Mouse (Mus musculus): Measurements from ENCODE around the gene Xntrpc. TPM values are rescaled to one million over a fixed set of nuclear protein-coding genes. Genes with fewer than 3 reads are reported as not detected.

Xntrpc gene
- total RNA-seq, 4 experiments from 2014 or later: 1.7 to 2.8 (median 2.3) TPM

DNA sequence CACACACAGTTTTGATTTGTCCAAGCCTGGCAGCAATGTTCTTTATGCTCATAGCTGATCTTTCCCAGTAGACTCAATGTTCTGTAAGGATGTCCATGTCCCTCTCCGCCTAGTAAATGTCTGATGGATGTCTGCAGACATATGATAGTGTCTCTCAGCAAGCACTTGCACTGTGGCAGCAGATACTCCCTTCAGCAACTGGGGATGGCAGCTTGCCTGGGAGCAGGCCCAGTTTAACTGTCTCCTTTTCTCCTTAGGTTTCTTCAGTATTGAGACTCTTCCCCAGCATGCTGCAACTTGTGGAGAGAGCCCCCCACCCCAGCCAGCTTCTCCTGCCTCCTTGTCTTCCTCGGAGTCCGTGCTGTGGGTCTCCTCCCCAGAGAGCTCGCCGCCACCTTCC, 16.3 kb downstream of the Xntrpc start:
- DNase-seq (ENCODE audit: low spot score in 2 of 2): no peak

DNA sequence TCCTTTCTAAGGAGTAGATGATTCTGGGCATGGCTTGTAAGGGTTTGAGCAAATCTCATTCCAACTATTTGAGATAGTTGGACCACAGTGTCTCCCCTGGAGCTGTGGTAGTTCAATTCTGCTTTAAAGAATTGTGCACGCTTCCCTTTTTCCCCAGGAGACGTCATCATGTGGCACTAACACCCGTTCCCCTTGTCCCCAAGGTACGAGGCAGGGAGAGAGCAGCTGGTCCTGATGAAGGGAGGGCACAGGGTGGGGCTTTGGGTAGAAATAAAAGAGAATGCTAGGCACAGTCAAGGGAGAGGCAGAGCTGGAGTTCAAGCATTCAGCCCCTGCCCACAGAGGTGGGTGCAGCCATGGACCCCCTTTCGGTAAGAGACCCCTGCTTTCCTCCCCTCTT, 17.3 kb downstream of the Xntrpc start, which contains the start of gene Trpc2:
Gene Trpc2, plus strand, starts transcription at position 301 of the 400 bp plus-strand sequence.
- no peak for DNase-seq (ENCODE audit: low spot score in 2 of 2)

DNA sequence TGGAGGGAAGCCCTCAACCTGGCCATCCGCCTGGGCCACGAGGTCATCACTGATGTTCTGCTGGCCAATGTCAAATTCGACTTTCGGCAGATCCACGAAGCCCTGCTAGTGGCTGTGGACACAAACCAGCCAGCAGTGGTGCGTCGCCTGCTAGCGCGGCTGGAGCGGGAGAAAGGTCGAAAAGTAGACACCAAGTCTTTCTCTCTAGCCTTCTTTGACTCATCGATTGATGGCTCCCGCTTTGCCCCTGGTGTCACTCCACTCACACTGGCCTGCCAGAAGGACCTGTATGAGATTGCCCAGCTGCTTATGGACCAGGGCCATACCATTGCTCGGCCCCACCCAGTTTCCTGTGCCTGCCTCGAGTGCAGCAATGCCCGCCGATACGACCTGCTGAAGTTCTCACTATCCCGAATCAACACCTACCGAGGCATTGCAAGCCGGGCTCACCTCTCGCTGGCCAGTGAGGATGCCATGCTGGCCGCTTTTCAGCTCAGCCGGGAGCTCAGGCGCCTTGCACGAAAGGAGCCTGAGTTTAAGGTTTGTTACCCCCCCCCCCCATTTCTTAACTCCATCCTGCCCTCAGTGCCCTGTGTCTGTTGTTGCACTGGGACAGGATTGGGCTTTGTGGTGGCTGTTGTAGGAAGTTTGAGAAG, 18.7 kb downstream of the Xntrpc start:
- DNase-seq (ENCODE audit: low spot score in 2 of 2): no peak

DNA sequence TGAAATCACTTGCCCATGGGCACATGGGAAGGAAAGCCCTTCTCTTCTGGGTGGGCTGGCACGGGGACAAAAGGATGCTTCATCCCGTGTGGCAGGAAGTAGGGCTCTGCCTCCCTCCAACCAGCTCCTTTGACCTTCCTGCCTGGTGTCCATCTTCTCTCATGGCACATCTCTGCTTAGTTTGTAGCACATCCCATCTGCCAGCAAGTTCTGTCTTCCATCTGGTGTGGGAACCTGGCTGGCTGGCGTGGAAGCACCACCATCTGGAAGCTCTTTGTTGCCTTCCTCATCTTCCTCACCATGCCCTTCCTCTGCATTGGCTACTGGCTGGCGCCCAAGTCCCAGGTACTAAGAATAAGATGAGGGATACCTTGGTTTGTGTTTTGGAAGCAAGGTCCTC, 21.8 kb downstream of the Xntrpc start:
- peak; percentile 27 to 39 for DNase-seq (ENCODE audit: low spot score in 2 of 2)

DNA sequence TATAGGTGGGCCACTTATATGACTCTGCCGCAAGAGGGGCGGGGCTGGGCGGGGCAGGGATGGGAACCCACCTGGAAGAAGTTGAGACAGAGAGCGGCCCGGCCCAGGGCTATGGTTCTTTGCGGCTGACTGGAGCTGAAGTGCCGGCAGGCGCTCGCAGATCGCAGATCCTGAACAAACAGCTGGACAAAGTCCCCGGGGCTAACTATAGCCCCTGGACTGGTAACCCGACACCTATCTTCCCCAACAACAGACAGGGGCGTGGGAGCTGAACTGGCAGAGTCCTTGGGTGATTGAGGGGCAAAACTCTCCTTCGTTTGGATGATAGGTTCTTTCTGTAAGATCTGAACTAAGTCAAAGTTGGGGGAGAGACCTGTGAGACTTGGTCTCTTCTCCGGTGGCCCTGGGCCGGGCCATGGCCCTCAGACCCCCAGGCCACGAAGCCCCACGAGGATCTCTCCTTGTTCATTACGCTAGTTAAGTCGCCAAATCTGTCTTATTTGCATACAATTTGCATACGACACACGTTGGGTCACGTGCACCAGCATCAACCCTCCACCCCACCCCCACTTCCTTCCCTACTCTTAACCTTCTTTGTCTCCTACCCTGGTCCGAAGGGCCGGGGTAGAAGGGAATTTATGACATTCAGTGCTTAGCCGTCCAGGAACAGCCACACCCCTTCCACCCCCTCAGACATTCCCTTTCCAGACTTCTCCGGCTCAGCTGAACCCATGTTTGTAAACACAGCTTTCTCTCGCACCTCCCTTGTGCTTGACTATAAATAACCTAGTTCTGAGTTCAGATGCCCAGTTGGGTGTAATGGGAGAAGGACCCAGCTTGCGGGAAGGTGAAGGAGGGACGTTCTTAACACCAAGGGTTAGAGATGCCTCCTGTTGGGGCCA, 34.5 kb downstream of the Xntrpc start:
- no peak for DNase-seq (ENCODE audit: low spot score in 2 of 2)

DNA sequence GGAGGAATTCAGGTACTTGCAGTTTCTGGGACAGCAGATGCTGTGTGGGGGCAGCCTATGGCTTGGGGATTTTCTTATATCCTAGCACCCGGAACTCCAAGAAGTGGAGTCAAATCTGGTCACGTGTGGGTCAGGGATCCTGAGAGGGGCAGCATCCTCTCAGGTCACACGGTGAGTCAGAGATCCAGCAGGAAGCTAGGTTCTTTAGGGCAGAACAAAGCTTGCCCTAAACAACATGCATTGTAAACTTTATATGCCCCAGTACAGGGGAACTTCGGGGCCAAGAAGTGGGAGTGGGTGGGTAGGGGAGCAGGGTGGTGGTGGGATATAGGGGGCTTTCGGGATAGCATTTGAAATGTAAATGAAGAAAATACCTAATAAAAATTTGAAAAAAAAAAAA, 35.4 kb downstream of the Xntrpc start:
- DNase-seq (ENCODE audit: low spot score in 2 of 2): no peak

DNA sequence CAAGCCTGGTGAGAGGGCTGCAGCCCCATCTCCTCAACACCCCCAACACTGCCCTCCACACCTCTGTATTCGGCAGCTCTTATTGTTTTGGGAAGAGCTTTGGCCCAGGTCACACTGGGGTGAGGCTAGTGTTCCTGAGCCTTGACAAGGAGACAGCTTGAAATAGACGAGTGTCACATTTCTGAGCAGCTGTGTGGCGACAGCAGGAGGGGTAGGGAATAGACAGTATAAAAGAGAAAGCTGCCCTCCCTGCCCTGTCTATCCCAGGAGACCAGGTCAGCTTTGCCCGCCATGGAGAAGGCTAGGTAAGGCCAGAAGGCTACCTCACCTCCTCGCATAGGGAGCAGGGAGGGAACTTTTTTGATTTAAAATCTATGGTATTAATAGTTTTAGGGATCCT, 36.0 kb downstream of the Xntrpc start, which contains the start of gene Art1:
Gene Art1, plus strand, starts transcription at position 257 of the 400 bp plus-strand sequence.
- no peak for DNase-seq (ENCODE audit: low spot score in 2 of 2)

DNA sequence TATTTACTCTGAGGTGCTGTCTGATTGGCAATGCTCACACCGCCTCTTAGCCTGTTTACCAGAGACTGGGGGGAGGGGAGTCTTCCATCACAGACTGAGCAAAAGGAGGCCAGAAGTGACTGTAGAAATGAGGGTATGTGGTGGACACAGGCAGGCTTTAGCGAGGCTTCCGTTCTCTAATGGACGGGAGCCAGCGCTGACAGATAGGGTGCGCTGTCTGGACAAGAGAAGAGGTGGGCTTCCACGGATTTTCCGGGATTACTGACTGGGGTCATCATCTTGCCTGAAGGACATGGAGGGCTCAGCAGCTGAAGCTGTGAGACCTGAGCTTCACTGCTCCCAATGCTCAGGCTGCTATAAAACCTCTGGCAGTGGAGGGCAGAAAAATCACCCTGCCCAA, 36.7 kb downstream of the Xntrpc start:
- DNase-seq (ENCODE audit: low spot score in 2 of 2): no peak

DNA sequence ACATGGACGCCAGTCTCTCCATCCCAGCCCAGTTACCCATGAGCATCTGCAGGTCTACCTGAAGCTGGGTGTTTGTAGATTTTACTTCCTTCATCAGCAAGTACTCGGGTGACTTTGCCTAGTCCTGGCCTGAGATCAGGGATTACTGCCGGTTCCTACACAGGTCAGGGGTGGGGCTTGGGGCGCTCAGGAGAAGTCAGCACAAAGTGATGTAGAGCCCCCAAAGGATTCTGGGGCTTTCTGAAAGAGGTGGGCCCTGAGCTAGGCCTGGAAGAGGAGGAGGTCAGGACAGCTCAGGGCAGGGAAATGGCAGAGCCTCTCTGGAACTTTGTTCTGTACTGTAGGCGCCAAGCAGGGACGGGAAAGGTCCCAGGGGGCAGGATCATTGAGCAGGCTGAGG, 37.2 kb downstream of the Xntrpc start:
- DNase-seq (ENCODE audit: low spot score in 2 of 2): no peak

DNA sequence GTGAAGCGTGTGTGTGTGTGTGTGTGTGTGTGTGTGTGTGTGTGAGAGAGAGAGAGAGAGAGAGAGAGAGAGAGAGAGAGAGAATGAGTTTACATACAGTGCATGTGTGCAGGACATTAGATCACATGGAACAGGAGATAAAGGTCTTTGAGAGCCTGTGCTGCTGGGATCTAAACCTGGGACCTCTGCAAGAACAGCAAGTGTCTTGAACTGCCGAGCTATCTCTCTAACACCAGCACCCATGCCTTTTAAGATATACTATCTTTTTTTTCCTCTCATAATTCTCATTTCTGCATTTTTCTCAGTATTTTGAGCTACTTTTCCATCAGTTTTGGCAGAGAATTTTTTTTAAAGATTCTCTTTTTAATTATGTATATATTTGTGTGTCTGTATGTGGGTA, 38.0 kb downstream of the Xntrpc start:
- no peak for DNase-seq (ENCODE audit: low spot score in 2 of 2)

DNA sequence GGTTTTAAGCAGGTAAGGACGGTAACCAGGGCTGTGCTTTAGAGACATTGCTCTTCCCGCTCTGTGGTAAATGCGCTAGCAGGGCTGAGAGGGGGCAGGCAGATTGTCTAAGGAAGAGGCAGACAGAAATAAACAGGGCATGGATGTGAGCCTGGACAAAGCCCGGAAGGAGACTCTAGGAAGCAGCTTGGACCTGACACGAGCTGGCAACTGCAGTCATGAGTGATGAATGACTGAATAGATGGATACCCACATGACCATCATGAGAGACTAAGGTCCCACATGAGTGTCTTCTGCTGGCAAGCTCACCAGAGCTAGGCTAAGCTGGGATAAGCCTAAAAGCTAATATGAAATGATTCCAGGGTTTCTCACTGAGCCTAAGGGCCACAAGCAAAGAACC, 38.6 kb downstream of the Xntrpc start:
- DNase-seq (ENCODE audit: low spot score in 2 of 2): no peak

DNA sequence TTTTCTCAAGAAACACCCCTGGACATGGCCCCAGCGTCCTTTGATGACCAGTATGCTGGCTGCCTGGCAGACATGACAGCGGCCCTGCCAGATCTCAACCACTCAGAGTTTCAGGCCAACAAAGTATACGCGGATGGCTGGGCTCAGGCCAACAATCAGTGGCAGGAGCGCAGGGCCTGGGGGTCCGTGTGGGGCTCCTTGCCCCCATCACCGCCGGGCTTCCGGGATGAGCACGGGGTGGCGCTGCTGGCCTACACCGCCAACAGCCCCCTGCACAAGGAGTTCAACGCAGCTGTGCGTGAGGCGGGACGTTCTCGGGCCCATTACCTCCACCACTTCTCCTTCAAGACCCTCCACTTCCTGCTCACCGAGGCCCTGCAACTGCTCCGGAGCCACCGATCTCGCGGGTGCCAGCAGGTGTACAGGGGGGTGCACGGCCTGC, 41.2 kb downstream of the Xntrpc start:
- no peak for DNase-seq (ENCODE audit: low spot score in 2 of 2)

DNA sequence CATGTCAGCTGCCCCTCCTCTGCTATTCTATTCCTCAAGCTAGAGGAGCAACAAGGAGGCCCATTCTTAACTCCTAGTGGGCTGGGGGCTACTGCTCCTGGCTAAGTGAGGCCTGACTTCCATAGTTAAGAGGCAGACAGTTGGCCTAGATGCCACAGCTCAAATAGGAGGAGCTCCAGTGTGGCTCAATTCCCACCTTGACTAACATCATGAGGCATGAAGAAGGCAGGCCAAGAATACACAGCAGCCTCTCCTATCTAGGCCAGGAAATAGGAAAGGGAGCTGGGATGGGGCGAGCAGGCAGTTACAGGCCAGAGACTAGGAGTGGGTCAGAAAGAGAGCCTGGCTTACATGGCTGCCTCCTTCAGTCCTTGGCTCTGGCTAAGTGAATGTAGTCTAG, 42.7 kb downstream of the Xntrpc start:
- DNase-seq (ENCODE audit: low spot score in 2 of 2): no peak

DNA sequence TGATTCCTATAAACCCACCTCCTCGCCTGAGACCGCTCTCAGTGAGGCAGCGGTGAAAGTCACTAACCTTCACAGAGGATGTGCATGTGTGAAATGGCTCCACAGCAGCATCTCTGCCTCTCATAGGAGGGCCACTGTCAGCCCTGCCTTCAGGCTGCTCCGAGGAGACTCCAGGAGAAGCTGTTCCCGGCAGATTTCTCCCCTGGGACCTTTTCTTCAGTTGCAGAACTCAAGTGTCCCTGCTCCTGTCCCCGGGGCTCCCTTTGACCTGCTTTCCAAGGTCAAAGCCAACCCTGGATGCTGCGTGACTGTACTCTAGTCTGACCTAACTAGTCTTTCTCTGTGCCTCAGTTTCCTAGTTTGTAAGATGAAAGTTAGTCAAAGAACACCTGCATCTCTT, 43.7 kb downstream of the Xntrpc start, which contains the start of gene Art5:
Gene Art5, minus strand, starts transcription at position 319 of the 400 bp plus-strand sequence.
- no peak for DNase-seq (ENCODE audit: low spot score in 2 of 2)

DNA sequence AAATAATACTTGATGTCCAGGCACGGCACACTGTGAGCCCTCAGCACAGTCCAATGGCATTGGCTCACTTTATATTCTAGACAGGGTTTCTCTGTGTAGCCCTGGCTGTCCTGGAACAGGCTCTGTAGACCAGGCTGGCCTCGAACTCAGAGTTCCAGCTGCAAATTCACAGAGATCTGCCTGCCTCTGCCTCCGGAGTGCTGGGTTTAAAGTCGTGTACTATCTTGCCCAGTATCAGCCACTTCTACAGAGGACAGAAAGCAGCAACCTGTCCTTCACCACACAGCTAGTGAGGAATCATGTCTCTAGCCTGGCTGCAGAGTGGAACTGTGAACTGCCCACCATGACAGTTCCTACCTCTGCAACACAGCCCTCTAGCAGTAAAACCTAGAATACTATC, 44.2 kb downstream of the Xntrpc start:
- no peak for DNase-seq (ENCODE audit: low spot score in 2 of 2)

DNA sequence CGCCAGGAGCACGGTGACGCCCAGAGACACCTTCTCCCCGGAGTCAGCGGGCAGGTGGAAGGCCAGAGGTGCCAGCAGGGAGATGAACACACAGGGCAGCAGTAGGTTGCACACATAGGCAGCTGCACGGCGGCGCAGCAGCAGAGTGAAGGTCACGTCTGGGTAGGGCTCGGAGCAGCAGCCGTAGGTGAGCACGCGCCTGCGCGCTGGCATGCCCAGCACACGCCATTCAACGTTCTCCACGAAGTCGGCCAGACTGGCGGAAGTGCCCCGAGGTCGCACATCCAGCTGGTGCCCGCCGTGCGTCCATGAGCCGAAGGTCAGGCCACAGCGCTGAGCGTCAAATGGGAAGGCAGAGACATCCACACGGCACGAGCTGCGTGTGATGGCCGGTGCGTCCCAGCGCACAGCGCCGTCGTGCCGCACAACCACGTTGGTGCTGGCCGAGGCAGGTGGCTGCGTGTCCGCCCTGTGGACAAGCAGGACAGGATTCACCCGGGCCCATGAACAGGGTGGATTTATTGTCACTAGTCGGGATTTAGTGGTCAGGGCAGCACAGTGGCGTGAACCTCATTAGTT, 47.7 kb downstream of the Xntrpc start:
- DNase-seq (ENCODE audit: low spot score in 2 of 2): no peak

DNA sequence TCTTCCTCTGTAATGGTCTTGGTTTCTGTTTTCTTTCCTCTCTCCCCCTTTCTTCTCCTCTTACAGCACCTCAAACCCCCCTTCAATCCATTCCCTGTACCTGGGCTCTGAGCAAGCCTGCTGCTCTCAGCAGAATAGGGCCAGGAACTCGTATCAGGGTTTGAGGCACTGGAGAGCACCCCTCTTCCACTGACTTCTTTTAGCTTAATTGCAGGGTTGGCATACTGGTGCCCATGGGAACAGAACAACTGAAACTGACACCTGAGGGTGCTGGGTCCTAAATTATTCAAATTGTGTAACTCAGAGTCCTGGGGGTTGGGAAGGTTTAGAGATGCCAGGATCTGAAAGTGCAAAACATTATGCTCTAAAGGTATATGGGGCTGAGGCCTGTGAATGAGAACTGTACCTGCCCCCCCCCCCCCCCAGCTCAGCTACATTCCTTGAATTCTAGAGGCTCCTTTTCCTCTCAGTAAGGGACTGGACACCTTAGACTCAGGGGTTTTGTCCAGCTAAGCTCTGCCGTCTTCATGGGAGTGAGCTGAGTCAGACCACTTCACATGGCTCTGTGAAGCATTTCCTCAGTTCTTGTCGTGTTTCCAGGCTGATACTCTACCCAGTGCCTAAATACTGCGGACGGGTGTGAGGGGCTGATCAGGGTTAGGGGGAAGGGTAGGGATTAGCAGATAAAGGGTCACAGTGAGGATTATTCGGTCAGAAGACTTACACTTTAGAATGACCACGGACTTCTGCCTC, 51.2 kb downstream of the Xntrpc start, which contains the start of gene Chrna10:
Gene Chrna10, minus strand, starts transcription at position 250 of the 753 bp plus-strand sequence.
- no peak for DNase-seq (ENCODE audit: low spot score in 2 of 2)

DNA sequence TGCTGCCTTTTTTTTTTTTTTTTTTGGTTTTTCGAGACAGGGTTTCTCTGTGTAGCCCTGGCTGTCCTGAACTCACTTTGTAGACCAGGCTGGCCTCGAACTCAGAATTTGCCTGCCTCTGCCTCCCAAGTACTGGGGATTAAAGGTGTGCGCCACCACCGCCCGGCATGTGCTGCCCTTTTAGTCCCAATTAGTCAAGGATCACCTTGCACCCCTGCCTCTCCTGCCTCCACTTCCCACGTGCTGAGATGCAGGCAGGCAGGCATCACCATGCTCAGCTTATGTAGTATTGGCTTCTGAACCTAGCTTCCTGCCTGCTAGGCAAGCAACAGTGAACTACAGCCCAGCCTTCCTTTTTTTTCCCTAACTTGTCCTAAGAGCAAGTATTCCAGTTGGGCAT, 51.9 kb downstream of the Xntrpc start:
- DNase-seq (ENCODE audit: low spot score in 2 of 2): no peak

DNA sequence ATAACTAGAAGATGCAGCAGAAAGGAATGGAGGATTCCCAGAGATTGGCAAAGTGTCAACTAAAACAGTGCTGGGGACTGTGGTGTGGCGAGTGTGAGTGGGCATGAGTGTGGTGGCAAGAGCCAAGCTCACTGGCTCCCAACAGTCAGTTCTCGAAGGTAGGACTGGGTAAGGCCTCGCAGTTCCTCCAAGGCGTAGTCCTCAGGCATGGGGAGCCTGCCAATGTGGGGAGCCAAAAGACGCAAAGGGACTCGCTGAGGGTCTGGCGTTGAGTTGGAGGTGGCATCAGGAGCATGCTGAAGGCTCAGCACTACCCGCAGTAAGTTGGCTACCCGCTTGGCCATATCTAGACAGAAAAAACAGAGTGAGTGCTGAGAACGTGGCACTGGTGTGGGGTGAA, 54.8 kb downstream of the Xntrpc start:
- no peak for DNase-seq (ENCODE audit: low spot score in 2 of 2)

DNA sequence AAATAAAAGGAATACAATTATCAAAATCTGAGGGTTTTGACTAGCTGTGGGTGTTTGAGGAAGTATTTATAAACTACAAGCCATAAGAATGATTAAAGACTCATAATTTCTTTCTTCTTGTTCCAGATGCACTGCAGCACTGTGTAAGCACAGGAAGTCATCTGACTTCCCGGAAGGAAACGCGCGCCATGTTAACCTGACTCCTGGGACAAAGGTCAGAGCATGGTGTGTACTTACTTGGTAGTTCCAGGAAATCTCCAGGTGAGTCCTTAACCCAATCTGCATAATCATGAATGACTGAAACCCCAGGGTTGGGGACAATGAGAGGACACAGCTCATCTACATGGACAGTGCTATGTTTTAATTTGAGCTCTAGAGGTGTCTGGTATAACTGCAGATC, 66.9 kb downstream of the Xntrpc start:
- DNase-seq (ENCODE audit: low spot score in 2 of 2): no peak

DNA sequence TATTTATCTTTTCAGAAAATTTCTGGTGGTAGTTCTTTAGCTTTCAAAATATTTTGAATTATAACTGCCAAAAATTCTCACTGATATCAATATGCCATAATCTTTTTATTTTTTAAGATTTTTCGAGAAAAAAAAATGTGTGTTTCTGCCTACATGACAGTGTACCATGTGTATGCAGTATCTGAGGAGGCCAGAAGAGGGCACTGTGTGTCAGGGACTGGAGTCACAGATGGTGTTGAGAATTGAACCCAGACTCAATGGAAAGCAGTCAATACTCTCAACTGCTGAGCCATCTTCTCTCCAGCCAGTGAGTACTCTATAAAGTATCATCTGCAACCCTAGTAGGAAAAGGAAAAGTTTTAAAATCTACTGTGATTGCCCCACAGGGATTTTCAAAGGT, 72.0 kb downstream of the Xntrpc start:
- no peak for DNase-seq (ENCODE audit: low spot score in 2 of 2)

Data from layer of hippocampus, adult 8-10 months (tissue).